Mouse (Mus musculus) kidney, embryonic 15.5 days (tissue): ENCODE data around the gene Wap. TPM values are rescaled to one million over a fixed set of nuclear protein-coding genes. Genes with fewer than 3 reads are reported as not detected.

ENCODE experiments used
- ATAC-seq: fragments of 200-750 bp; cut with Nextera tagmentation; replicated peaks from 2 replicates; pipeline ENCODE4 v1.8.0; 2017; ENCODE audit warnings: moderate TSS enrichment; ENCODE audit not compliant: low FRiP score
- H3K27ac ChIP-seq: fragments of 300-500 bp; sonication (generic); 2 replicates; pipeline ENCODE4 v1.5.1; 2015; ENCODE audit warnings: mild to moderate bottlenecking, inconsistent platforms
- H3K27me3 ChIP-seq: fragments of 300-500 bp; sonication (generic); 2 replicates; pipeline ENCODE4 v1.6.1; 2015; ENCODE audit warnings: inconsistent platforms
- H3K36me3 ChIP-seq: fragments of 300-500 bp; sonication (generic); 2 replicates; pipeline ENCODE4 v1.6.1; 2015; ENCODE audit warnings: inconsistent platforms
- H3K4me1 ChIP-seq: fragments of 300-500 bp; sonication (generic); 2 replicates; pipeline ENCODE4 v1.6.1; 2015; ENCODE audit warnings: inconsistent platforms
- H3K4me2 ChIP-seq: fragments of 300-500 bp; sonication (generic); 2 replicates; pipeline ENCODE4 v1.6.1; 2015; ENCODE audit warnings: moderate library complexity, mild to moderate bottlenecking, inconsistent platforms
- H3K4me3 ChIP-seq: fragments of 300-500 bp; sonication (generic); replicated peaks from 2 replicates; pipeline ENCODE4 v1.5.1; 2015; ENCODE audit warnings: mild to moderate bottlenecking, inconsistent platforms
- H3K9ac ChIP-seq: fragments of 300-500 bp; sonication (generic); 2 replicates; pipeline ENCODE4 v1.6.1; 2015; ENCODE audit warnings: mild to moderate bottlenecking, inconsistent platforms
- H3K9me3 ChIP-seq: fragments of 300-500 bp; sonication (generic); replicated peaks from 2 replicates; pipeline ENCODE4 v1.6.1; 2016; ENCODE audit warnings: inconsistent platforms
- WGBS: fragments of 180-500 bp; shearing (Covaris S2); methylation state at CpG from one replicate; pipeline ENCODE4 v1.1.7; 2015; ENCODE audit warnings: mixed read lengths; 5-methylcytosine and 5-hydroxymethylcytosine counted together
- polyA plus RNA-seq: library from polyadenylated mRNA; unstranded; fragments of >200 nt; fragmentation: Nextera tagmentation; extraction: Ambion mirVana; gene quantifications from 2 replicates; pipeline ENCODE4 v1.2.1, GENCODE M21; 2015

The Wap gene
- polyA plus RNA-seq, 1 experiment from 2014 or later = not detected

DNA sequence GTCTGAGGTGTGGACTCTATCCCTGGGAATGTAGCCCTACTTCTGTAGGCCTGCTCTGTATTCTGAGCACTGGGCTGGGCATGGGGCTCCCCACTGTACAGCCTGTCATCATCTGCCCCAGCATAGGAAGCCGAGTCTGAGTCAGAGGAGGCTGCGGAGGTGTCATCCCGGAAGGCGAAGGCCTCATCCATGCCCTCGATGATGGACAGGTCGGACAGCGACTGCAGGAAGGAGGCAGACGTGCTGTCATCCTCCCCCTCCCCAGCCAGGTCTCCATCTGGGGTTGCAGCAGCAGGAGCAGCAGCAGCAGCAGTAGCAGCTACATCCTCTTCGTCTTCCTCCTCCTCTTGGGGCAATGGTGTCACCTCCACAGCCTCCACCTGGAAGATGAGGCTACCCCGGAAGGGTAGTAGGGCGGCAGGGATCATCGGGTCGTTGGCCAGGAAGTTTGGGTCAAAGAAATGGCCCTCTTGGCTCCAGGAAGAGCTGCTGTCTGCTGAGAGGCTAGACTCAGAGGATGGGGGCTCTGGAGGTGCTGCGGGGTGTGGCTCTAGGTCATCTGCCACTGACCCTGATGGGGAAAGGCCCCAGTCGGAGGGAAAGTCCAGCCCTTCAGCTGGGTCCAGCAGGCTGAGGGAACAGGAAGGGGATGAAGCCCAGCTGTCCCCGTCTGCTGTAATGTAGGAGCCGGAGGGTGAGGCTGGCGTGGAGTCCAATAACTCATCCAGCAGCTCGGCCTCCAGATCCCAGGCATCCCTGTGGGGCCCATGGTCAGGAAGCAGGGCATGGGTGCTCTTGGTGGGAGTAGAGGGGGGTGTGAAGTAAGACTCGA, 36.6 kb downstream of the Wap start:
- no peak for ATAC-seq
- H3K4me1 ChIP-seq = peaks cover 51% of the 10 kb centered on the region
- H3K27ac ChIP-seq = no peak overlapping the region
- H3K9me3 ChIP-seq = no peaks in the 10 kb centered on the region
- H3K27me3 ChIP-seq = peaks cover 25% of the 10 kb centered on the region
- 0 out of 2 replicates have a peak overlapping the region, but pooled peaks have one; percentile 2 for H3K9ac ChIP-seq
- H3K4me3 ChIP-seq = no peak overlapping the region
- whole genome bisulfite sequencing = 53% methylated on average over 20 of the region's 20 CpGs
- H3K36me3 ChIP-seq = peaks cover 15% of the 10 kb centered on the region
- H3K4me2 ChIP-seq = no peak overlapping the region

DNA sequence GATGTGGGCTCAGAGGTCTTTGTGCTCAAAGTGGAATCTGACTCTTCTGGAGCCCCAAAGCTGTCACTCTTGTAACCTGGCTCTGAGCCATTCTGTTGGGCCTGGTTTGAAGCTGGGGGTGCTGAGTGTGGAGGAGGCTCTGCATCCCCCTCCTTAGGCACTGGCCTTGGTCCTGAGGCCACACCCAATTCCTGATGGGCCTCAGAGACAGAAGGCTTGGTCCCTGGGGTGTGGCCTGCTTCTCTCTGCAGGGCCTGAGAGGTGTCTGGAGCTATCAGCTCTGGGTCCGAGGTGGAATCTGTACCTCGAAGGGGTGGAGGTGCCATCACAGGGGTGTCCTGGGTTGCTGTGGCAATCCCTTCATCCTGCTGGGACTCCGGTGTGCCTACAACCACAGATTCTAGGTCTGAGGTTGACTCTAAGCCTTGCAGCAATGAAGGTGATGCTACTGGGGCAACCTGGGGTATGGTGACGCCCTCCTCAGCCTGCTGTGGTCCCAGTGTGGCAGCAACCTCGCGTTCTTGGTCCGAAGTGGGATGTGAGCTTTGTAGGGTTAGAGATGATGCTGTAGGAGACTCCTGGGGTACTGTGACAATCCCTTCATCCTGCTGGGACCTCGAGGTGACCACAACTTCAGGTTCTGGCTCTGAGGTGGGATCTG, 38.0 kb downstream of the Wap start:
- no peak for ATAC-seq
- Histone ChIP-seq H3K4me1 (peaks cover 46% of the 10 kb centered on the region), H3K9me3 (no peaks in the 10 kb centered on the region), H3K27ac (no peak overlapping the region), H3K27me3 (peaks cover 11% of the 10 kb centered on the region), H3K4me2 (no peak overlapping the region), H3K36me3 (peaks cover 30% of the 10 kb centered on the region), H3K9ac (no peak overlapping the region), H3K4me3 (no peak overlapping the region)
- 81% methylated on average over 8 of the region's 8 CpGs for WGBS

DNA sequence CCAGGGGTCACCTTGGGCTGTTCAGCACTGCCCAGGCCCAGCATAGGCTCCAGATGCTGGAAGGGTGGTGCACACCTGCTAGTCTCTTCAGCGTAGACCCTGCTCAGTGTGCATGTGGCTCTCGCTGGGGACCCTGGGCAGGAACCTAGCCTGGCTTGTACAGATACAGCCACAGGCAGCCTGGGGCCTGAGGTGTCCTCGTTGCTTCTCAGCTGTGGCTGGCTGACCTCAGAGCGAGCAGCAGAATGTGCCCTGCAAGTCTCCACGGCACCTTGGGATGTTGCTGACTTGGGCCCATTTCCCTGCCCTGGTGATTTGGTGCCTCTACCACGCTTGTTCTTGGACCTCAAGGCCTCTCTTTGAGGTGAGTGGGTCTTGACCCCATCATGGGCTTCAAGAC, 38.6 kb downstream of the Wap start:
- Histone ChIP-seq H3K9me3 (no peaks in the 10 kb centered on the region), H3K27ac (no peak overlapping the region), H3K36me3 (peaks cover 36% of the 10 kb centered on the region), H3K27me3 (peaks cover 5% of the 10 kb centered on the region), H3K4me2 (no peak overlapping the region), H3K4me1 (peaks cover 40% of the 10 kb centered on the region), H3K9ac (no peak overlapping the region), H3K4me3 (no peak overlapping the region)
- no peak for ATAC-seq
- WGBS = 80% methylated on average over 6 of the region's 6 CpGs

DNA sequence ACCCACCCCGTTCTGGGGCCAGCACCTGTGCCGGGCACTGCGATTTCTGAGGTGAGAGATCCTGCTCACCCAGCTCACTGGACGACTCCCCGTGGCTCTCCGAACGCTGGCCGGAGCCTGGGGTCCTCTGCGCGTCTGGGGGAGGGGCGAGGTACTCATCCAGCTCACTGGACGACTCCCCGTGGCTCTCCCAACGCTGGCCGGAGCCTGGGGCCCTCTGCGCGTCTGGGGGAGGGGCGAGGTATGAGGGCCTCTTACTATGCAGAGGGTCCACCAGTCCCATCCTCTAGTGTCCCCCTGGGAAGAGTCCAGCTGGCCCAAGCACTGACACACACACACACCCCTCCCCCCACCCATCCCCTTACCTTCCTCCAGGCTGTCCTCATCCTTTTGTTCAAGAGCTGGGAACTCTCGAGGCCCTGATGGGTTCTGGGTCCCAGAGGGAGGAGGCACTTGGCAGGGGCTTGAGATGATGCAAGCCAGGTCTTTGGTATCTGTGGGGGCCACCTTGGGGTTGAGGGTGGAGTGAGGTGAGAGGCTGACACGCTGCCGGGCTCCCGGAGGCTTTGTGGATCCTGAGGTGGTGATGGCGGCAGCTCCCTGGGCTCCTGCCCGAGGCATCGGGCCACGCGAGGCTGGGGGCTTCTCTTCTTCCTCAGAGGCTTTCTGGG, 39.3 kb downstream of the Wap start:
- Histone ChIP-seq H3K27me3 (no peaks in the 10 kb centered on the region; the same call in 1 of the 2 replicates), H3K36me3 (peaks cover 43% of the 10 kb centered on the region), H3K4me1 (peaks cover 33% of the 10 kb centered on the region), H3K9ac (no peak overlapping the region), H3K27ac (no peak overlapping the region), H3K4me3 (no peak overlapping the region), H3K4me2 (peak overlapping the region; percentile 26), H3K9me3 (no peaks in the 10 kb centered on the region)
- WGBS = 20% methylated on average over 27 of the region's 27 CpGs
- peak; percentile 38 for ATAC-seq

DNA sequence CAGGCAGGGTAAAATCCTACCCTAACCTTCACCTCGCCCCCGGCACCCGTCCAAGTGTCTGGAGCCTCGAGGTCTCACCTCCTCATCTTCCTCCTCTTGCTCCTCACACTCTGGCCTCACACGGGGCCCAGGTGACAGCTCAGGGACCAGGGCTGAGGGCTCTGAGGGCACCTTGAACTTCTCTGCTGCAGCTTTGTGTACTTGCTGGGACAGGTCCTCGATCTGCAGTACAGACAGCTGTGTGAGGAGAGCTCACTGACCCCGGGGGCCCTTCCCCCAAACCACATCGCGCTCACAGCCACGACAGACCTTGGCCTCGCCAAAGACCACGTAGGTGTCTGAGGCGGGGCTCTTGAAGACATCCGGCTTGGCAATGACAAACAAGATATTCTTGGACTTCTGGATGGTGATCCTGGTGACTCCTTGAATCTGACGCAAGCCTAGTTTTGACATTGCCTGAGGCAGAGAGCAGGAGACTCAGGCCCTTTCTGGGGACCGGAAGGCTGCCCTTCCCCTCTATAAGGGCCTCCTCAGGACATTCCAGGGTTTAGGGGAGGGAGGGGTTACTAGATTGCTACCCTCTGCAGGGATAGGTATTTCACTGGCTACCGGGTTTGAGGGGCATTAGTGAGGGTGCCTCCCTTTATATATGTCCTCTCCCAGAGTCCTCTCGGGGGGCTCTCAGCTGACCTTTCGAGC, 40.1 kb downstream of the Wap start:
- Histone ChIP-seq H3K4me2 (peak overlapping the region; percentile 26), H3K27me3 (no peaks in the 10 kb centered on the region), H3K4me3 (no peak overlapping the region), H3K9ac (no peak overlapping the region), H3K9me3 (no peaks in the 10 kb centered on the region), H3K4me1 (peaks cover 27% of the 10 kb centered on the region), H3K27ac (no peak overlapping the region), H3K36me3 (peaks cover 51% of the 10 kb centered on the region)
- 54% methylated on average over 19 of the region's 19 CpGs for WGBS
- no peak for ATAC-seq

DNA sequence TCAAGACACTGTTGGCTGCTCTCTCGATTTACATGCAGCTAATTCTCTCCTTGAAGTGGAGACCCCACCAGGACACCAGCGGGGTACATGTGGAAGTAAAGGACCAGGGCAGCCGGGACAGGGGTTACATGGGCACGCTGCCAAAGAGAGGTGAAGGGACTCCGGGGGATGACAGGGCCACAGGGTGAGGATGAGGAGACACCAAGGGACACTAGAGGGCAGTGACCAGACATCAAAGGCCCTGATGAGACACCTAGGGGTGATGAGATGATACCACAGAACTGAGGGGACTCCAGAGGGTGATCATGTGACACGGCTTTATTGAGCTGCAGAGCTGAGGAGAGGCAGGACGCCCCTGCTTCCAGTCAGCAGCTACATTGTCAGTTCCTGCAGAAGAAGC, 40.9 kb downstream of the Wap start:
- Histone ChIP-seq H3K36me3 (peaks cover 59% of the 10 kb centered on the region), H3K9ac (no peak overlapping the region)
- 69% methylated on average over 7 of the region's 7 CpGs for WGBS

DNA sequence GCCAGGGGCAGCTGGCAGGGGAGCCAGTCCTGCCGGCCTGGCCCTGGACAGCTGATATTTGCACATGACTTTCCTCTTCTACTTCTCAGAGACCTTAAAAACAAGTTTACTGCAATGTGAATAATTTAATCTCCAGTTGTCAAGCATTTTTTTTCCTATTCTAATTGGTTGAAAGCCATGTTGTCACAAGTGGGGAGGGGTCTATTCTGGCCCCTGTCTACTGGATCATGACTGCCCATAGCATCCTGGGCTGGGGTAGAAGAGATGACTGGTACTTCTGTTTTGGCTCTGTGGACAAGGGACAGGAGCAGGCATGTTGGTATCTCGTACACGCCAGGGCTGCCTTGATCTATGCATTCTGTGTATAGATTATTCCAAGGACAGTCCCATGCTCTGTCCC, 41.8 kb downstream of the Wap start:
- no peaks in the 10 kb centered on the region for H3K9me3 ChIP-seq
- peaks cover 68% of the 10 kb centered on the region for H3K36me3 ChIP-seq
- no peak overlapping the region for H3K4me2 ChIP-seq
- 84% methylated on average over 3 of the region's 3 CpGs for WGBS
- ATAC-seq = no peak
- no peaks in the 10 kb centered on the region for H3K27me3 ChIP-seq
- no peak overlapping the region for H3K27ac ChIP-seq
- H3K4me1 ChIP-seq = peaks cover 19% of the 10 kb centered on the region
- no peak overlapping the region for H3K9ac ChIP-seq
- H3K4me3 ChIP-seq = no peak overlapping the region

More for the DNA sequence above, 40.9 kb downstream of the Wap start:
- Histone ChIP-seq H3K27ac (no peak overlapping the region), H3K27me3 (no peaks in the 10 kb centered on the region), H3K4me2 (no peak overlapping the region), H3K4me1 (peaks cover 27% of the 10 kb centered on the region), H3K4me3 (no peak overlapping the region), H3K9me3 (no peaks in the 10 kb centered on the region)
- no peak for ATAC-seq

DNA sequence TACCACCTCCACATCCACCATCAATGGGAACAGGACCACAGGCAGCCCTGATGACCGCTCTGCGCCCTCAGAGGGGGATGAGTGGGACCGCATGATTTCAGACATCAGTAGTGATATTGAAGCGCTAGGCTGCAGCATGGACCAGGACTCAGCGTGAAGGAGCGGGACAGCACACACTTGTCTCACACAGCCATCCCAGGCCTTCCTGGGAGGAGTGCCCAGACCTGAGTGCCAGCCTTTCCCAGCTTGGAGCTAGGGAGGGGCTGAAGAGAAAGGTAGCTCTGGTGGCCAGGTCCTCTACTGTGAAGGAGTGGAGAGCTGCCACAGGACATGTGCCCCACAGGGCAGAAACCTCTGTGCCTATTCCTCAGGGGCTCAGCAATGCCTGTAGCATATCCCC, 42.2 kb downstream of the Wap start:
- Histone ChIP-seq H3K27ac (no peak overlapping the region), H3K4me1 (peaks cover 18% of the 10 kb centered on the region), H3K4me3 (no peak overlapping the region), H3K9ac (no peak overlapping the region), H3K27me3 (no peaks in the 10 kb centered on the region), H3K9me3 (no peaks in the 10 kb centered on the region), H3K4me2 (no peak overlapping the region), H3K36me3 (peaks cover 72% of the 10 kb centered on the region)
- ATAC-seq = no peak
- 96% methylated on average over 6 of the region's 6 CpGs for WGBS

DNA sequence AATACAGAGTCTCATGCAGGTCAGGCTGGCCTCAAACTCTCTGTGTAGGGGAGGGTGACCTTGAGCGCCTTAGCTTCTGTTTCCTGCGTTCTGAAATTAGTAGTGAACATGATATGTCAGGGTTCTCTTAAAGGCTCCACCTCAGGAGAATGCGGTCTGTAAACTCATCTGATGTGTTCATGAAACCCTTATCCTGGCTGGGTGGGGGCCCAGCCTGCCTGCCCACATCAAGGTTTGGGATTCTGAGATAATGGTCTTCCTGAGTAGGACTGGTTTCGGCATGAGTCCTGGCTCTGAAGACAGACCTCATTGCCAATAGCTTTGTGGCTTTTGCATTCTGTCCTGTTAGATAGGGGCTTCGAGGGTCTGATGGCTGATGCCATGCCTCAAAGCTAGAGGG, 43.1 kb downstream of the Wap start:
- H3K27me3 ChIP-seq = no peaks in the 10 kb centered on the region
- peaks cover 18% of the 10 kb centered on the region for H3K4me1 ChIP-seq
- no peak overlapping the region for H3K4me2 ChIP-seq
- H3K9ac ChIP-seq = no peak overlapping the region
- no peak overlapping the region for H3K4me3 ChIP-seq
- 84% methylated on average over 5 of the region's 5 CpGs for WGBS
- H3K9me3 ChIP-seq = no peaks in the 10 kb centered on the region
- no peak overlapping the region for H3K27ac ChIP-seq
- H3K36me3 ChIP-seq = peaks cover 81% of the 10 kb centered on the region
- no peak for ATAC-seq

DNA sequence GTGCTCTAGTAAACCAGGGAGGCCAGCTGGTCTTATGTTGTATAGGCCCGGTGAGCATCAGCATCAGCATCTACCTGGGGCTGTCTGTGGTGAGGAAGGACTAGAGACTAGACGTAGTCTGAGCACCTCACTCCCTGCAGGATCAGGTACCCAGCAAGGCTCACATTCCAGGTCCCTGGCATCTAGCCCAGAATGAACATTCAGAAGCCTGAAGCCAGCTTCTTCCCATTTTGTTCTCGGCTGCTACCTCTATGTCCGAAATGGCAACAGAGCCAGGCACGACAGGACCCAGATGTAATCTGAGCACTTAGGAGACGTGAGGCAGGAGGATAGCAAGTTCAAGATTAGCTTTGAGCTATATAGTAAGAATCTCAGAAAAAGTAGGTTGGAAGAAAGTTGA, 43.6 kb downstream of the Wap start:
- Histone ChIP-seq H3K27ac (no peak overlapping the region), H3K4me3 (no peak overlapping the region), H3K36me3 (peaks cover 86% of the 10 kb centered on the region), H3K9ac (no peak overlapping the region), H3K4me2 (no peak overlapping the region), H3K27me3 (no peaks in the 10 kb centered on the region), H3K4me1 (peaks cover 18% of the 10 kb centered on the region), H3K9me3 (no peaks in the 10 kb centered on the region)
- ATAC-seq = no peak
- 80% methylated on average over 6 of the region's 6 CpGs for WGBS

DNA sequence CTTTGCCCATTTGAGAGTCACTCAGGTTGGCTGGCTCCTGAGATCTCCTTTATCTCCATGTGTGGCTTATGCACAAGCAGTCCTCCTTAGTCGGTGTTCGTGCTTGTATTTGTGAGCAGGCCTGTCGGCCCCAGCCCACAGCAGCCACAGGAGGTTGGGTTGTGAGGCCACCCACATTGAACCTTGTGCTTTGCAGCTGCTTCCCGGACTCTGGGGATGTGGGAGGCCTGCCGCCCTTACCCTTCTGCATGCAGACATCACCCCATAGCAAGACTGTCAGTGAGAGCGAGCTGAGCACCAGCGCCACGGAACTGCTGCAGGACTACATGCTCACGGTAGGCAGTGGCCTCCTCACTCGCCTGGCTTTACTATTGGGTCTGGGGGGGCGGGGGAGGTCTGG, 45.0 kb downstream of the Wap start:
- Histone ChIP-seq H3K27ac (no peak overlapping the region), H3K4me1 (peaks cover 6% of the 10 kb centered on the region), H3K27me3 (no peaks in the 10 kb centered on the region), H3K9me3 (no peaks in the 10 kb centered on the region), H3K36me3 (peaks cover 100% of the 10 kb centered on the region), H3K4me2 (no peak overlapping the region), H3K4me3 (no peak overlapping the region), H3K9ac (no peak overlapping the region)
- no peak for ATAC-seq
- 78% methylated on average over 11 of the region's 11 CpGs for WGBS
